Mouse (Mus musculus): ENCODE results near the gene Tshz2.
"Not testable (repeated sequence)": the region's sequence is repeated elsewhere in the genome, so short reads cannot be mapped to it uniquely, and the experiment has no call there.

Tshz2 gene

GRCm38 (mm10) chr2:169632338-169633151, at the start of gene Tshz2:
Gene Tshz2, plus strand, starts transcription at chr2:169633013.
- DNase-seq (ENCODE audit: low spot score in 2 of 2) = peak; percentile 44 to 53

GRCm38 (mm10) chr2:169583476-169583875, 49.3 kb upstream of the Tshz2 start:
- DNase-seq (ENCODE audit: low spot score in 2 of 2) = no peak

- DNase-seq (ENCODE audit: low spot score in 2 of 2) = no peak
Measured at GRCm38 (mm10) chr2:169584745-169585456, 47.9 kb upstream of the Tshz2 start.

- DNase-seq (ENCODE audit: low spot score in 2 of 2) = no peak
Measured at GRCm38 (mm10) chr2:169585631-169586285, 47.1 kb upstream of the Tshz2 start.

GRCm38 (mm10) chr2:169586688-169587087, 46.1 kb upstream of the Tshz2 start:
- DNase-seq (ENCODE audit: low spot score in 2 of 2) = no peak

- not testable (repeated sequence) for DNase-seq (ENCODE audit: low spot score in 2 of 2)
Measured at GRCm38 (mm10) chr2:169587645-169588044, 45.2 kb upstream of the Tshz2 start, which contains the start of gene Gm11011. Gene Gm11011, minus strand, starts transcription at chr2:169587745.

GRCm38 (mm10) chr2:169589697-169590096, 43.1 kb upstream of the Tshz2 start:
- DNase-seq (ENCODE audit: low spot score in 2 of 2) = no peak

- no peak for DNase-seq (ENCODE audit: low spot score in 2 of 2)
Measured at GRCm38 (mm10) chr2:169590412-169590811, 42.4 kb upstream of the Tshz2 start.

GRCm38 (mm10) chr2:169593742-169594141, 39.1 kb upstream of the Tshz2 start:
- DNase-seq (ENCODE audit: low spot score in 2 of 2) = no peak

- DNase-seq (ENCODE audit: low spot score in 2 of 2) = no peak
Measured at GRCm38 (mm10) chr2:169597357-169597756, 35.5 kb upstream of the Tshz2 start.

- no peak for DNase-seq (ENCODE audit: low spot score in 2 of 2)
Measured at GRCm38 (mm10) chr2:169597971-169598370, 34.8 kb upstream of the Tshz2 start.

GRCm38 (mm10) chr2:169599591-169599990, 33.2 kb upstream of the Tshz2 start:
- peak in 1 of 2 experiments; percentile 38 for DNase-seq (ENCODE audit: low spot score in 2 of 2)

- peak; percentile 68 to 84 for DNase-seq (ENCODE audit: low spot score in 2 of 2)
Measured at GRCm38 (mm10) chr2:169600163-169600562, 32.6 kb upstream of the Tshz2 start.

GRCm38 (mm10) chr2:169606901-169607678, 25.7 kb upstream of the Tshz2 start:
- peak in 1 of 2 experiments; percentile 57 for DNase-seq (ENCODE audit: low spot score in 2 of 2)

GRCm38 (mm10) chr2:169607787-169608186, 25.0 kb upstream of the Tshz2 start:
- DNase-seq (ENCODE audit: low spot score in 2 of 2) = no peak

- no peak for DNase-seq (ENCODE audit: low spot score in 2 of 2)
Measured at GRCm38 (mm10) chr2:169609956-169610355, 22.9 kb upstream of the Tshz2 start.

- no peak for DNase-seq (ENCODE audit: low spot score in 2 of 2)
Measured at GRCm38 (mm10) chr2:169610882-169611281, 21.9 kb upstream of the Tshz2 start.

- no peak for DNase-seq (ENCODE audit: low spot score in 2 of 2)
Measured at GRCm38 (mm10) chr2:169611557-169611956, 21.3 kb upstream of the Tshz2 start.

- no peak for DNase-seq (ENCODE audit: low spot score in 2 of 2)
Measured at GRCm38 (mm10) chr2:169614683-169615082, 18.1 kb upstream of the Tshz2 start.

GRCm38 (mm10) chr2:169615998-169616397, 16.8 kb upstream of the Tshz2 start:
- DNase-seq (ENCODE audit: low spot score in 2 of 2) = no peak

- DNase-seq (ENCODE audit: low spot score in 2 of 2) = peak in 1 of 2 experiments; percentile 43
Measured at GRCm38 (mm10) chr2:169621201-169621710, 11.6 kb upstream of the Tshz2 start.

Measured in right cerebral cortex, postnatal 10 days (tissue).